Mouse (Mus musculus) heart, embryonic 16.5 days (tissue): ENCODE results near the gene App. TPM values are rescaled to one million over a fixed set of nuclear protein-coding genes. Genes with fewer than 3 reads are reported as not detected.

Experiments
- ATAC-seq: fragments of 200-750 bp; cut with Nextera tagmentation; replicated peaks from 2 replicates; pipeline ENCODE4 v1.8.0; 2017; ENCODE audit warnings: moderate number of reproducible peaks; ENCODE audit not compliant: insufficient read depth, low FRiP score; ENCODE audit errors: extremely low read depth
- H3K27ac ChIP-seq: fragments of 300-500 bp; sonication (generic); 2 replicates; pipeline ENCODE4 v1.5.1; 2014; ENCODE audit warnings: mild to moderate bottlenecking, low read length, control low read depth, moderate library complexity
- H3K27me3 ChIP-seq: fragments of 300-500 bp; sonication (generic); 2 replicates; pipeline ENCODE4 v1.6.1; 2014; ENCODE audit warnings: low read length, mixed read lengths; ENCODE audit not compliant: control insufficient read depth, insufficient read depth
- H3K36me3 ChIP-seq: fragments of 300-500 bp; sonication (generic); 2 replicates; pipeline ENCODE4 v1.6.1; 2014; ENCODE audit not compliant: control insufficient read depth, insufficient read depth
- H3K4me1 ChIP-seq: fragments of 300-500 bp; sonication (generic); 2 replicates; pipeline ENCODE4 v1.6.1; 2014; ENCODE audit warnings: low read length, mixed read lengths; ENCODE audit not compliant: control insufficient read depth, insufficient read depth
- H3K4me2 ChIP-seq: fragments of 300-500 bp; sonication (generic); 2 replicates; pipeline ENCODE4 v1.6.1; 2014; ENCODE audit warnings: low read depth, mild to moderate bottlenecking, control low read depth, low read length
- H3K4me3 ChIP-seq: fragments of 300-500 bp; sonication (generic); 2 replicates; pipeline ENCODE4 v1.5.1; 2014; ENCODE audit warnings: mild to moderate bottlenecking, control low read depth, low read length
- H3K9ac ChIP-seq: fragments of 300-500 bp; sonication (generic); 2 replicates; pipeline ENCODE4 v1.6.1; 2014; ENCODE audit warnings: low read length, control low read depth
- H3K9me3 ChIP-seq: fragments of 300-500 bp; sonication (generic); replicated peaks from 2 replicates; pipeline ENCODE4 v1.6.1; 2016; ENCODE audit warnings: low read length; ENCODE audit not compliant: control insufficient read depth
- WGBS: fragments of 180-500 bp; shearing (Covaris S2); extraction: QIAGEN DNeasy Blood & Tissue Kit; methylation state at CpG from one replicate; pipeline ENCODE4 v1.1.7; 2014; 5-methylcytosine and 5-hydroxymethylcytosine counted together
- polyA plus RNA-seq: library from polyadenylated mRNA; unstranded; fragments of >200 nt; fragmentation: Nextera tagmentation; extraction: Ambion mirVana; gene quantifications from 2 replicates; pipeline ENCODE4 v1.2.1, GENCODE M21; 2015

The App gene
- polyA plus RNA-seq, 1 experiment from 2014 or later, result 187 TPM

DNA sequence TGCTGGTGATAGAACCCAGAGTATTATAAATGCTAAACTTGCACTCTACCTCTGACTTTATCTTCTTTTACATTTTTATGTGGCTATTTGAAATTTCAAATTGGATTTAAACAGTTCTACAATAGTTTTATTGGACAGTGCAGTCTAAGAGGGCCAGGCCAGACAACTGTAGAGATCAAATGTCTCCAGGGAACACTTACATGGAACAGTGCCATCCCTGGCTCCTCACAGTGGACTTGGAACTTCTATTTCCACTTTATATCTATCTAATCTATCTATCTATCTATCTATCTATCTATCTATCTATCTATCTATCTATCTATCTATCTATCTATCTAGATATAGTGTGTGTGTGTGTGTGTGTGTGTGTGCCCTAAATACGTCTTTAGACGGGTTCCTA, 16.4 kb downstream of the App start:
- no peak overlapping the region for H3K9ac ChIP-seq
- no peaks in the 10 kb centered on the region for H3K27me3 ChIP-seq
- H3K4me3 ChIP-seq, result no peak overlapping the region
- H3K4me1 ChIP-seq, result peaks cover 34% of the 10 kb centered on the region
- no peak overlapping the region for H3K27ac ChIP-seq
- no peak overlapping the region for H3K4me2 ChIP-seq
- WGBS, result 82% methylated on average over 2 of the region's 2 CpGs
- ATAC-seq, result no peak
- H3K9me3 ChIP-seq, result no peaks in the 10 kb centered on the region
- no peaks in the 10 kb centered on the region for H3K36me3 ChIP-seq

DNA sequence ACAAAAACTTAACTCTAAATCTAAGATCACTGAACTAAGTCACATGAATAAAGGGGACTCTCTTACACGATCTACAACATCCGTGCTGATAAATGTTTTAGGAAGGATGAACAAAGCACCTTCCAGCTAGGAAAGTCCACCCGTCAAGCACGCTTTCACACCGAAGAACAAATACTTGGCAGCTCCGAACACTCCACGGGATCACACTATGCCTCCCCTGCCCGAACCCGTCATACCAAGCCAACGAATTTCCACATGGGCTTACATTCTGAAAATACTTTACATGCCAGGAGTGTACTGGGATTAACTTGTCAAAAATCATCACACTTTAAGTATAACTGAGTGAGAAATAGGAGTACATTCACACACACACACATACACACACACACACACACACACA, 17.7 kb downstream of the App start:
- peaks cover 45% of the 10 kb centered on the region for H3K4me1 ChIP-seq
- H3K27ac ChIP-seq, result peak overlapping the region; percentile 76
- no peaks in the 10 kb centered on the region for H3K27me3 ChIP-seq
- WGBS, result 37% methylated on average over 10 of the region's 10 CpGs
- H3K9ac ChIP-seq, result no peak overlapping the region
- no peaks in the 10 kb centered on the region for H3K36me3 ChIP-seq
- no peak overlapping the region for H3K4me3 ChIP-seq
- peak overlapping the region; percentile 21; the same call in 1 of the 2 replicates for H3K4me2 ChIP-seq
- peak; percentile 61; the same call in 1 of the 2 replicates for ATAC-seq
- no peaks in the 10 kb centered on the region for H3K9me3 ChIP-seq

DNA sequence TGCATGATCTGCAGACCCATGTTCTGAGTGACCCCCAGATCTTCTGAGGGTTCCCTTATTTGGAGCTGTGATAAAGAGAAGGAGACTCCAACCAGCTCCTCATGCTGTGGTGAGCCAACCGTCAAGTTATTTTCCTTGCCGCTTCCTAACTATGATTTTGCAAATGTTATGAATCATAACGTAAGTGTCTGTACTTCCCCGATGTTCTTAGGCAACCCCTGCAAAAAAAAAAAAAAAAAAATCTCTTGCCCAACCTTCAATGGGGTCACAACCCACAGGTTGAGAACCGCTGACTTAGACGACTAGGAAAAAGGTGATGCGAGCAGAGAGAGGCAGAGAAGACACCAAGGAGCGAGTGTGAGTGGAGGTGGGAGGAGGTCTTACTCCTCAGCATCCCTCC, 21.1 kb downstream of the App start:
- no peak for ATAC-seq
- Histone ChIP-seq H3K4me1 (peaks cover 59% of the 10 kb centered on the region), H3K36me3 (no peaks in the 10 kb centered on the region), H3K4me3 (no peak overlapping the region), H3K9me3 (no peaks in the 10 kb centered on the region), H3K27me3 (no peaks in the 10 kb centered on the region), H3K4me2 (no peak overlapping the region), H3K27ac (no peak overlapping the region), H3K9ac (no peak overlapping the region)
- 80% methylated on average over 8 of the region's 8 CpGs for WGBS

DNA sequence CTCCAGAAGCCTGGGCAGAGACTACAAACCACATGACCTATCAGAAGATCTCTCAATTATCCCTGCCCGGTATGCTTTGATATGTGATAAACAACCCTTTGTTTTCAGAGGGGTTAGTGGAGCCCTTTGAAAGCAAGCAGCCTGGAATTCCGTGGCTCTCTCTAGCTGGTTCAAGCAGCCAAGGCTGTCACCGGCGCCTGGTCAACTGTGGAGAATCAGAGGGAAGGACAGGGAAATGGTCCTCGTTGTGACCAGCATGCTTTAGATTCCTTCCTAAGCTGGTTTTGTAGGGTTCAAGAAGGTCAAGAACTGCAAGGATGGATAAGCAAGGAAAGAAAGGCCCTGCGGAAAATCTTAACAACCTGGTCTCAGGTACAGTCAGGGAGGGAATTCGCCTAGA, 21.9 kb downstream of the App start:
- Histone ChIP-seq H3K27me3 (no peaks in the 10 kb centered on the region), H3K9me3 (no peaks in the 10 kb centered on the region), H3K4me2 (peak overlapping the region; percentile 22), H3K4me3 (no peak overlapping the region), H3K9ac (peak overlapping the region; percentile 54; the same call in 1 of the 2 replicates), H3K4me1 (peaks cover 64% of the 10 kb centered on the region), H3K27ac (peak overlapping the region; percentile 53), H3K36me3 (no peaks in the 10 kb centered on the region)
- WGBS, result 22% methylated on average over 7 of the region's 7 CpGs
- ATAC-seq, result no peak

DNA sequence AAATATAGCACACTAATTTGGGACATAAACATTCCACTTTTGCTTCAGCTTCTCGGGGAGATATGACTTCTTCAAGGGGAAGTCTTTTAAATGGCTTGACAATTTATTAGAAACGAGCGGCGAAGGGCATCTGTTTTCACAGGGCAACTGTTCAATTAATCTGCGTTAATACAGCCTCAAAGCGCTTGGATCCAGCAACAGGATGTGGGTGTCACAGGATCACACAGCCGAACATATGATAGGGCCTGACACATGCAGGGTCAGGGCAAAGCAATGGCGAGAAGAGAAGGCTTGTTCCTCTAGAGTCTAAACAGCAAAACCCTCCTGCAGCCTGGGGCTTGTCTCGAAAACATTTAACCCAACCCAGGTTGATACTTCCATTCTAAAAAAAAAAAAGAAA, 22.7 kb downstream of the App start:
- H3K36me3 ChIP-seq, result no peaks in the 10 kb centered on the region
- ATAC-seq, result no peak
- peak overlapping the region; percentile 12; the same call in 1 of the 2 replicates for H3K4me3 ChIP-seq
- WGBS, result 22% methylated on average over 9 of the region's 9 CpGs
- no peaks in the 10 kb centered on the region for H3K9me3 ChIP-seq
- peaks cover 61% of the 10 kb centered on the region for H3K4me1 ChIP-seq
- H3K9ac ChIP-seq, result no peak overlapping the region
- no peaks in the 10 kb centered on the region for H3K27me3 ChIP-seq
- peak overlapping the region; percentile 54 for H3K27ac ChIP-seq
- H3K4me2 ChIP-seq, result peak overlapping the region; percentile 48

DNA sequence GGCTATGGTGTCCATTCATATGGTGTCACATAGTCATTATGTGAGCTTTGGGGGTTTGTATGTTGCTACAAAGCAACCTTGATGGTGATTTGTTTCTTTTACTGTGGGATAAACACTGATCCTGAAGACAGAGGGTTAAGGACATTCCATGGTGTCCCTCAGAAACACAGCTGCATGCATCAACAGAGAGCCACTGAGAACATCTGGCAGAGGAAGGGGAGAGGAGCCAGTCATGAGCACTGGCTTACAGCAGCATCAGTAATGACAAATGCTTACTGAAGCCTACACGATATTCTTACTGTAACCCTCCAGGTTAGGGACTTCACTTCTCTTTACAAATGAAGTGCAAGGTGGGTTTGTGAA, 24.1 kb downstream of the App start:
- H3K4me1 ChIP-seq, result peaks cover 59% of the 10 kb centered on the region
- no peaks in the 10 kb centered on the region for H3K27me3 ChIP-seq
- no peaks in the 10 kb centered on the region for H3K36me3 ChIP-seq
- peak overlapping the region; percentile 69 for H3K27ac ChIP-seq
- H3K4me2 ChIP-seq, result no peak overlapping the region
- H3K9me3 ChIP-seq, result no peaks in the 10 kb centered on the region
- H3K4me3 ChIP-seq, result no peak overlapping the region
- no peak for ATAC-seq
- no peak overlapping the region for H3K9ac ChIP-seq
- 78% methylated on average over 1 of the region's 1 CpGs for WGBS

DNA sequence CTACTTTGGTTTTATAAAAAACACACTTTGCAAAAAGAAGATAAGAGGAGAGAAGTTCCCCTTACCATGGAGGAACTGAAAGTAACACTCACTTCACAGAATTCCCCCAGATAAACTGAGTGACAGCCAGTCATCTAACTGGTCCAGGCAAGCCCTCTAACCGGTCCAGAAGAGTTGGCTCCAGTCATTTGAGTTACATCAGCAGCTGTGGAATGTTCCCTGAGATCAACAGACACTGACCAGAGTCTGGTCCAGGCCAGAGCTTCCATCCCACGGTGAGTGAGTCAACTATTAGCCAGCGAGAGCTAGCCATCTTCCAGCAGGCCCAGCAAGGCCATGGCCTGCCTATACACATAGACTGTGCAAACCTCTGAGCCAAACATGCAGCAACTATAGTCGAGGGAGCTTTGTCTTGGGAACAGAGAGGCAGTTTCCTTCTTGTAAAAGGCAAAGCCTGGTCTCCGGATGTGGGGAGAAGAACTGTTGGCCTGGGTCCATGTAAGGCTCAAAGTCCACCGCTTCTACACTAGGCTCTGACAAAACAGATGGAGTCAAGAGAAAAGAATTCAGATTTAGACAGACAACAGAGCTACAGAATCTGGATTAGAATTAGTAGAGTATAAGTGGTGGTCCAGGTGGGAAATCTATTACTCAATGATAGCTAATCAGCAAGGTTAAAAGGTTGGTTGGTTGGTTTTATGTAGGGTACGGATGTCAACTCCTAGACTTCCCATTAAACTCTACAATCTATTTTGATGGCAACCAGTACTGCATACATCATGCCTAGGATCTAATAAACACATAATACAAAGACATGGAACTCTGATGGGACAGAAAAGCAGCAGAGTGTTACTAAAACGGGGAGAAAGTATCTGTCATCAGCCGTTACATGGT, 24.7 kb downstream of the App start:
- WGBS, result 35% methylated on average over 9 of the region's 9 CpGs
- Histone ChIP-seq H3K4me3 (no peak overlapping the region), H3K27me3 (no peaks in the 10 kb centered on the region), H3K36me3 (no peaks in the 10 kb centered on the region), H3K4me1 (peaks cover 59% of the 10 kb centered on the region), H3K9me3 (no peaks in the 10 kb centered on the region), H3K27ac (peak overlapping the region; percentile 69), H3K9ac (no peak overlapping the region), H3K4me2 (peak overlapping the region; percentile 13)
- ATAC-seq, result peak; percentile 87

DNA sequence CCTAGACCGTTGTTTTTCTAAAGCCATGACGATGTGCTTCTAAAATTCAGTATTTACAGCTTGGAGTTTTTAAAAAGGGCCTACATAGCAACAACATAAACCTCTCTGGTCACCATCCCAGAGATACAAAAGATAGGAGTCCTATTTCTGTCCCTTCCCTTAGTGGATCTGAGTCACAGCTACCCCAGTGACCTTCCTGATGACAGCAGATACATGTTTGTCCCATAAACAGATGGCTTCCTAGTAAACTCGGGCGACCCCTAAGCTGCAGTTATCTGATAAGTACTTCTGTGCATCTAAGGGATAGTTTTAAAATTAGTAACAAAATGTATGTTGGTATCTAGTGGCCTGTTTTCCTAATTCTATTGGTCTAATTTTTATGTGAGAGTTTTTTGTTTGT, 26.1 kb downstream of the App start:
- ATAC-seq, result no peak
- Histone ChIP-seq H3K27ac (peak overlapping the region; percentile 69), H3K9me3 (no peaks in the 10 kb centered on the region), H3K9ac (no peak overlapping the region), H3K4me1 (peaks cover 49% of the 10 kb centered on the region), H3K27me3 (no peaks in the 10 kb centered on the region), H3K4me2 (no peak overlapping the region), H3K4me3 (no peak overlapping the region), H3K36me3 (no peaks in the 10 kb centered on the region)
- WGBS, result 42% methylated on average over 4 of the region's 4 CpGs

DNA sequence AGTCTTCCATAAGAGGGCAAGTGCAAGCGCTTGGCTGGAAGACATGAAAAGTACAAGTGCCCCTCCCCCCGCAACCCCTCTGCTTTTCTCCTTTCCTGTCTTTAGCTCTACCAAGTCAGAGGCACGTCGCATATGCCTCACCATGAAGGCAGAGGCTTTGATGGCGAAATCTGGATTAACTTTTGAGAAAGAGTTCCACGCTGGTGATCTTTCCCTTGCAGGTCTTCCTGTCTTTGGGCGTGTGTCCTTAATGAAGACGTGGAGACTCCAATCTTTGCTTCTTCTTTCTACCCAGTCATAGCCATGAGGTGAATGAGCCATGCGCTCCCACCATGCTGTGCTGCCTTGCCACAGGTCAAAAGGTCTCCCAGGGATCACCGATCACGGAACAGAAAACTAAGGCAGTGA, 27.8 kb downstream of the App start:
- Histone ChIP-seq H3K9ac (no peak overlapping the region), H3K4me2 (no peak overlapping the region), H3K36me3 (no peaks in the 10 kb centered on the region), H3K4me1 (peaks cover 38% of the 10 kb centered on the region), H3K27me3 (no peaks in the 10 kb centered on the region), H3K4me3 (no peak overlapping the region), H3K9me3 (no peaks in the 10 kb centered on the region), H3K27ac (no peak overlapping the region)
- no peak for ATAC-seq
- 92% methylated on average over 11 of the region's 11 CpGs for WGBS
